Mouse (Mus musculus) liver, embryonic 14.5 days (tissue): ENCODE data around the gene Rsc1a1. TPM values are rescaled to one million over a fixed set of nuclear protein-coding genes. Genes with fewer than 3 reads are reported as not detected.
A peak's percentile ranks its signal among the peaks of the same experiment; 100 is the strongest.

Experiments
- ATAC-seq: fragments of 200-750 bp; cut with Nextera tagmentation; 2 replicates; pipeline ENCODE4 v1.8.0; 2017; ENCODE audit warnings: moderate number of reproducible peaks, mild to moderate bottlenecking, moderate library complexity; ENCODE audit not compliant: insufficient read depth
- DNase-seq, 3 experiments: peaks; one replicate each; pipeline ENCODE4 v3.0.0-alpha.2; 2012 to 2013; ENCODE audit warnings: low read depth in 3 of 3, low spot score in 3 of 3
- H3K27ac ChIP-seq: fragments of 300-500 bp; sonication (generic); 2 replicates; pipeline ENCODE4 v1.5.1; 2014; ENCODE audit warnings: moderate library complexity, mild to moderate bottlenecking, control low read depth, inconsistent platforms
- H3K27me3 ChIP-seq: fragments of 300-500 bp; sonication (generic); 2 replicates; pipeline ENCODE4 v1.6.1; 2014; ENCODE audit warnings: mild to moderate bottlenecking, low read length, moderate library complexity; ENCODE audit not compliant: control insufficient read depth, insufficient read depth
- H3K36me3 ChIP-seq: fragments of 300-500 bp; sonication (generic); replicated peaks from 2 replicates; pipeline ENCODE4 v1.6.1; 2014; ENCODE audit warnings: low read depth; ENCODE audit not compliant: control insufficient read depth, insufficient read depth
- H3K4me1 ChIP-seq, 2 experiments: fragments of 200-500 bp in 1 of 2; fragments of 300-500 bp in 1 of 2; sonication (generic) in 1 of 2; replicated peaks; 2 replicates each; pipeline ENCODE4 v1.6.1; 2012 to 2014; ENCODE audit warnings: antibody characterized with exemption in 1 of 2, inconsistent platforms in 1 of 2, low read length in 1 of 2; ENCODE audit not compliant: control insufficient read depth in 2 of 2, insufficient read depth in 2 of 2
- H3K4me2 ChIP-seq: fragments of 300-500 bp; sonication (generic); 2 replicates; pipeline ENCODE4 v1.6.1; 2014; ENCODE audit warnings: low read depth, mild to moderate bottlenecking, control low read depth, moderate library complexity
- H3K4me3 ChIP-seq, 2 experiments: fragments of 200-500 bp in 1 of 2; fragments of 300-500 bp in 1 of 2; sonication (generic) in 1 of 2; 2 replicates each; pipeline ENCODE4 v1.5.1; 2012 to 2014; ENCODE audit warnings: low read depth in 2 of 2, low read length in 2 of 2, mild to moderate bottlenecking in 2 of 2, control low read depth in 1 of 2, inconsistent platforms in 1 of 2, moderate library complexity in 1 of 2; ENCODE audit not compliant: insufficient read depth in 1 of 2
- H3K9ac ChIP-seq: fragments of 300-500 bp; sonication (generic); replicated peaks from 2 replicates; pipeline ENCODE4 v1.6.1; 2014; ENCODE audit warnings: mild to moderate bottlenecking, control low read depth, moderate library complexity
- H3K9me3 ChIP-seq: fragments of 300-500 bp; sonication (generic); 2 replicates; pipeline ENCODE4 v1.6.1; 2016; ENCODE audit warnings: low read length, mixed read lengths; ENCODE audit not compliant: control insufficient read depth
- CTCF ChIP-seq: IDR thresholded peaks from 2 replicates; pipeline ENCODE4 v1.5.1; 2016; ENCODE audit warnings: antibody characterized with exemption, low read depth, control low read depth
- EP300 ChIP-seq: IDR thresholded peaks from 2 replicates; pipeline ENCODE4 v1.6.1; 2016; ENCODE audit warnings: antibody characterized with exemption, low read depth
- WGBS: fragments of 180-500 bp; shearing (Covaris S2); extraction: QIAGEN DNeasy Blood & Tissue Kit; methylation state at CpG from one replicate; pipeline ENCODE4 v1.1.7; 2014; ENCODE audit not compliant: insufficient replicate concordance; 5-methylcytosine and 5-hydroxymethylcytosine counted together
- polyA plus RNA-seq, 2 experiments: library from polyadenylated mRNA; depleted of rRNA in 1 of 2; stranded (reverse) in 1 of 2; unstranded in 1 of 2; fragments of >200 nt; fragmentation: Nextera tagmentation in 1 of 2; extraction: Ambion mirVana in 1 of 2; gene quantifications; 2 replicates each; pipeline versions ENCODE4 v1.2.1 to v1.2.3; 2012 to 2014

Gene Rsc1a1
- polyA plus RNA-seq, 2 experiments = 2.1 to 3.9 TPM

DNA sequence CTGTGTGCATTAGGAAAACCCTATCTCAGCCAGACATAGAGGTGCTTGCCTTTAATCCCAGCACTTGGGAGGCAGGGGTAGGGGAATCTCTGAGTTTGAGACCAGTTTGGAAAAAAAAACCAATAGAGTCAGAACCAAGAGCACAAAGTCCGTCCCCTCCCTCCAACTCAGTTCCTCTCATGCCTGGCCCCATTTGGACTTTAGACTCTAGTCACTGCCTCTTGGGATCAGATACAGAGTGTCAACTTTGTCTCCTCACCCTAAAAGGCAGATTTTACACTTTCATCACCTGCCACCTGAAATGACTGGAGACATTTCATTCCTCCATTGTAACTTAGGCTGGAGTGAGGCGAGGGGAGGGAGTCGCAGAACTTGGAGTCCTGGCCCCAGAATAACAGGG lies 43.9 kb upstream of the Rsc1a1 start:
- no peaks in the 10 kb centered on the region for H3K36me3 ChIP-seq
- H3K27me3 ChIP-seq = no peaks in the 10 kb centered on the region
- TF ChIP-seq CTCF (no peak), EP300 (no peak)
- ATAC-seq (no peak), DNase-seq (no peak)
- no peak overlapping the region for H3K4me3 ChIP-seq
- WGBS = 64% methylated on average over 3 of the region's 3 CpGs
- H3K9ac ChIP-seq = no peak overlapping the region
- H3K4me1 ChIP-seq = peaks cover 15 to 19% of the 10 kb centered on the region in 2 experiments
- no peaks in the 10 kb centered on the region for H3K9me3 ChIP-seq
- H3K4me2 ChIP-seq = no peak overlapping the region
- H3K27ac ChIP-seq = no peak overlapping the region

DNA sequence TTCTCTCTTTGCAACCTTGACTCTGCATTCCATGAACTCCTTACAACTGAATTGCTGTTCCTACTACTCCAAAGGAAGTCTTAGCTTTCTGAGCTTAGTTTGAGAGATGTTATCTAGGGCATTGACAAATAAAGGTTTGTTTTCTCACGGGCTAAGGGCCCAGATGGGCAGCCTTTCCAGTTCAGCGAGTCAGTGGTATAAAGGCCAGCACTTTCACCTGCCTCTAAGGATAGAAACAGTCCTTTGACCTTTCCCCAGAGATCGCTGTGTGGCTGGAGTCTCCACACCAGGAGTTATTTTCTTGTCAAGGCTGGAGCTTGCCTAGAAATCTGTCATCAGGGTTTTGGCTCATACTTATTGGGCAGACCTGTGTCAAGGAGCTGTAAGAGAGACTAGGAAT lies 40.3 kb upstream of the Rsc1a1 start:
- Histone ChIP-seq H3K9me3 (no peaks in the 10 kb centered on the region), H3K27me3 (no peaks in the 10 kb centered on the region), H3K36me3 (peaks cover 3% of the 10 kb centered on the region), H3K4me2 (no peak overlapping the region), H3K4me3 (no peak overlapping the region), H3K27ac (no peak overlapping the region), H3K9ac (no peak overlapping the region), H3K4me1 (peaks cover 32 to 37% of the 10 kb centered on the region in 2 experiments)
- DNase-seq (no peak), ATAC-seq (no peak)
- TF ChIP-seq CTCF (no peak), EP300 (no peak)
- 37% methylated on average over 3 of the region's 3 CpGs for WGBS

GRCm38 (mm10) chr4:141725277-141725676 lies 39.9 kb upstream of the Rsc1a1 start:
- Histone ChIP-seq H3K9me3 (no peaks in the 10 kb centered on the region), H3K9ac (no peak overlapping the region), H3K4me3 (no peak overlapping the region), H3K4me1 (peaks cover 33 to 38% of the 10 kb centered on the region in 2 experiments), H3K27me3 (no peaks in the 10 kb centered on the region), H3K4me2 (no peak overlapping the region), H3K27ac (no peak overlapping the region), H3K36me3 (peaks cover 6% of the 10 kb centered on the region)
- TF ChIP-seq CTCF = no peak
- no peak for TF ChIP-seq EP300
- 63% methylated on average over 5 of the region's 5 CpGs for WGBS
- DNase-seq = no peak
- no peak for ATAC-seq

DNA sequence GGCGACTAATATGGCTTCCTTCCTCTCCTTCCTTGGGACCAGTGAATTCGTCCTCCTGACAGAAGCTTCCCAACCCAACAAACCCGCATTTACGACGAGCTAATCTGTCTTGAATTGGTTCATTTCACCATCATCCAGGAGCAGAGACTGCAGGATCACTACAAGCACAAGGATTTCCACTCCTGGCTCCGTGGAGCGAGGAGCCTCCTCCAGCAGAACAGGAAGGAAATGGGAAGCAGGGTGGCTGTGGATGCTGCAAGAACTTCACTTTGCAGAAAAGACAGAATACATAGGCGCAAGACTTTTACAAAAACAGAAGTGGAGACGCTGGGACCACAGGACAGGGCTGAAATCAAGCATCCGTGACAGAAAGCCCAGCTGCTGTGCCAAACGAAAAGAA lies 39.2 kb upstream of the Rsc1a1 start:
- ATAC-seq (no peak), DNase-seq (no peak)
- H3K4me1 ChIP-seq = peaks cover 33 to 40% of the 10 kb centered on the region in 2 experiments
- peak overlapping the region; percentile 27 for H3K4me2 ChIP-seq
- no peaks in the 10 kb centered on the region for H3K9me3 ChIP-seq
- no peak overlapping the region for H3K4me3 ChIP-seq
- no peak overlapping the region for H3K9ac ChIP-seq
- TF ChIP-seq EP300 (no peak), CTCF (no peak)
- no peaks in the 10 kb centered on the region for H3K27me3 ChIP-seq
- WGBS = 35% methylated on average over 11 of the region's 11 CpGs
- no peak overlapping the region for H3K27ac ChIP-seq
- H3K36me3 ChIP-seq = peaks cover 13% of the 10 kb centered on the region

GRCm38 (mm10) chr4:141723673-141724068 lies 38.3 kb upstream of the Rsc1a1 start:
- Histone ChIP-seq H3K4me3 (peak overlapping the region; percentile 66 to 96), H3K27me3 (no peaks in the 10 kb centered on the region), H3K9ac (peak overlapping the region; percentile 74), H3K36me3 (peaks cover 13% of the 10 kb centered on the region), H3K4me2 (peak overlapping the region; percentile 88), H3K9me3 (no peaks in the 10 kb centered on the region), H3K4me1 (peaks cover 33 to 41% of the 10 kb centered on the region in 2 experiments), H3K27ac (peak overlapping the region; percentile 76)
- no peak for DNase-seq
- TF ChIP-seq CTCF = no peak
- 11% methylated on average over 13 of the region's 13 CpGs for WGBS
- peak; percentile 40; the same call in 1 of the 2 replicates for ATAC-seq
